Mouse (Mus musculus): Measurements from ENCODE around the gene Cdpf1. TPM values are rescaled to one million over a fixed set of nuclear protein-coding genes. Genes with fewer than 3 reads are reported as not detected.

Gene Cdpf1
- polyA plus RNA-seq, 1 experiment from 2014 or later = 33.8 TPM

GRCm38 (mm10) chr15:85832599-85832998 is 21.1 kb upstream of the Cdpf1 start:
- peaks cover 7% of the 10 kb centered on the region for H3K4me1 ChIP-seq (replicated peaks; ENCODE audit: control insufficient read depth, insufficient read depth, low read length)
- H3K27me3 ChIP-seq (ENCODE audit: control insufficient read depth, insufficient read depth, low read depth, low read length) = no peaks in the 10 kb centered on the region
- H3K36me3 ChIP-seq (ENCODE audit: control insufficient read depth, insufficient read depth, low read length) = no peaks in the 10 kb centered on the region
- no peak for ATAC-seq (ENCODE audit: low read depth)
- peak overlapping the region; percentile 68 for H3K4me3 ChIP-seq (ENCODE audit: low read length)
- 46% methylated on average over 8 of the region's 8 CpGs for WGBS
- H3K4me2 ChIP-seq (ENCODE audit: low read depth, low read length) = peak overlapping the region; percentile 83
- no peak overlapping the region for H3K27ac ChIP-seq (ENCODE audit: low read length)
- H3K9ac ChIP-seq (ENCODE audit: low read length) = peak overlapping the region; percentile 74
- H3K9me3 ChIP-seq (ENCODE audit: control insufficient read depth, low read length) = no peaks in the 10 kb centered on the region

GRCm38 (mm10) chr15:85831954-85832590 is 20.6 kb upstream of the Cdpf1 start, which contains the start of gene Ttc38:
Ttc38 (plus strand) TSS chr15:85832306.
- Histone ChIP-seq H3K27ac (ENCODE audit: low read length) (no peak within 1 kb of the TSS), H3K4me2 (ENCODE audit: low read depth, low read length) (peak within 1 kb of the TSS; percentile 83), H3K4me3 (ENCODE audit: low read length) (peak within 1 kb of the TSS; percentile 68), H3K9me3 (ENCODE audit: control insufficient read depth, low read length) (no peaks in the 10 kb centered on the region), H3K4me1 (replicated peaks; ENCODE audit: control insufficient read depth, insufficient read depth, low read length) (peaks cover 7% of the 10 kb centered on the region), H3K36me3 (ENCODE audit: control insufficient read depth, insufficient read depth, low read length) (no peaks in the 10 kb centered on the region), H3K9ac (ENCODE audit: low read length) (peak within 1 kb of the TSS; percentile 74), H3K27me3 (ENCODE audit: control insufficient read depth, insufficient read depth, low read depth, low read length) (no peaks in the 10 kb centered on the region)
- 2% methylated on average over 27 of the region's 27 CpGs for WGBS
- ATAC-seq (ENCODE audit: low read depth) = peak; percentile 91

- no peak overlapping the region for H3K4me3 ChIP-seq (ENCODE audit: low read length)
- H3K27me3 ChIP-seq (ENCODE audit: control insufficient read depth, insufficient read depth, low read depth, low read length) = no peaks in the 10 kb centered on the region
- ATAC-seq (ENCODE audit: low read depth) = no peak
- H3K36me3 ChIP-seq (ENCODE audit: control insufficient read depth, insufficient read depth, low read length) = no peaks in the 10 kb centered on the region
- H3K9me3 ChIP-seq (ENCODE audit: control insufficient read depth, low read length) = no peaks in the 10 kb centered on the region
- H3K4me1 ChIP-seq (replicated peaks; ENCODE audit: control insufficient read depth, insufficient read depth, low read length) = peaks cover 7% of the 10 kb centered on the region
- no peak overlapping the region for H3K9ac ChIP-seq (ENCODE audit: low read length)
- WGBS = 73% methylated on average over 5 of the region's 5 CpGs
- H3K4me2 ChIP-seq (ENCODE audit: low read depth, low read length) = no peak overlapping the region
- H3K27ac ChIP-seq (ENCODE audit: low read length) = no peak overlapping the region
These were observed 18.0 kb upstream of the Cdpf1 start for GRCm38 (mm10) chr15:85829470-85829869.

GRCm38 (mm10) chr15:85828071-85828470 is 16.6 kb upstream of the Cdpf1 start:
- no peaks in the 10 kb centered on the region for H3K27me3 ChIP-seq (ENCODE audit: control insufficient read depth, insufficient read depth, low read depth, low read length)
- peaks cover 7% of the 10 kb centered on the region for H3K4me1 ChIP-seq (replicated peaks; ENCODE audit: control insufficient read depth, insufficient read depth, low read length)
- no peak overlapping the region for H3K27ac ChIP-seq (ENCODE audit: low read length)
- H3K4me3 ChIP-seq (ENCODE audit: low read length) = no peak overlapping the region
- ATAC-seq (ENCODE audit: low read depth) = no peak
- H3K9ac ChIP-seq (ENCODE audit: low read length) = no peak overlapping the region
- no peak overlapping the region for H3K4me2 ChIP-seq (ENCODE audit: low read depth, low read length)
- 51% methylated on average over 4 of the region's 4 CpGs for WGBS
- H3K36me3 ChIP-seq (ENCODE audit: control insufficient read depth, insufficient read depth, low read length) = no peaks in the 10 kb centered on the region
- H3K9me3 ChIP-seq (ENCODE audit: control insufficient read depth, low read length) = no peaks in the 10 kb centered on the region

- Histone ChIP-seq H3K27me3 (ENCODE audit: control insufficient read depth, insufficient read depth, low read depth, low read length) (no peaks in the 10 kb centered on the region), H3K9ac (ENCODE audit: low read length) (no peak overlapping the region), H3K36me3 (ENCODE audit: control insufficient read depth, insufficient read depth, low read length) (no peaks in the 10 kb centered on the region), H3K9me3 (ENCODE audit: control insufficient read depth, low read length) (no peaks in the 10 kb centered on the region), H3K4me2 (ENCODE audit: low read depth, low read length) (no peak overlapping the region), H3K4me3 (ENCODE audit: low read length) (no peak overlapping the region), H3K27ac (ENCODE audit: low read length) (no peak overlapping the region), H3K4me1 (replicated peaks; ENCODE audit: control insufficient read depth, insufficient read depth, low read length) (peaks cover 6% of the 10 kb centered on the region)
- ATAC-seq (ENCODE audit: low read depth) = no peak
- WGBS = 31% methylated on average over 5 of the region's 5 CpGs
These were observed 15.2 kb upstream of the Cdpf1 start for GRCm38 (mm10) chr15:85826676-85827075.

- WGBS = 13% methylated on average over 4 of the region's 4 CpGs
- no peaks in the 10 kb centered on the region for H3K36me3 ChIP-seq (ENCODE audit: control insufficient read depth, insufficient read depth, low read length)
- H3K27ac ChIP-seq (ENCODE audit: low read length) = no peak overlapping the region
- H3K4me2 ChIP-seq (ENCODE audit: low read depth, low read length) = peak overlapping the region; percentile 91
- peak; percentile 47 for ATAC-seq (ENCODE audit: low read depth)
- H3K4me3 ChIP-seq (ENCODE audit: low read length) = peak overlapping the region; percentile 54
- H3K9me3 ChIP-seq (ENCODE audit: control insufficient read depth, low read length) = peaks cover 7% of the 10 kb centered on the region
- peak overlapping the region; percentile 74 for H3K9ac ChIP-seq (ENCODE audit: low read length)
- H3K27me3 ChIP-seq (ENCODE audit: control insufficient read depth, insufficient read depth, low read depth, low read length) = no peaks in the 10 kb centered on the region; the same call in 1 of the 2 replicates
- H3K4me1 ChIP-seq (replicated peaks; ENCODE audit: control insufficient read depth, insufficient read depth, low read length) = peaks cover 6% of the 10 kb centered on the region; the same call in 1 of the 2 replicates
These were observed 10.5 kb upstream of the Cdpf1 start for GRCm38 (mm10) chr15:85822011-85822359.

- Histone ChIP-seq H3K27ac (ENCODE audit: low read length) (no peak within 1 kb of the TSS), H3K4me1 (replicated peaks; ENCODE audit: control insufficient read depth, insufficient read depth, low read length) (peaks cover 6% of the 10 kb centered on the region; the same call in 1 of the 2 replicates)
- ATAC-seq (ENCODE audit: low read depth) = peak; percentile 81
These were observed 9.9 kb upstream of the Cdpf1 start, which contains the start of gene Pkdrej for GRCm38 (mm10) chr15:85821203-85822010. Pkdrej (minus strand) TSS chr15:85821734.

GRCm38 (mm10) chr15:85813428-85813827 is 1.9 kb upstream of the Cdpf1 start:
- 45% methylated on average over 10 of the region's 10 CpGs for WGBS
- Histone ChIP-seq H3K4me2 (ENCODE audit: low read depth, low read length) (no peak overlapping the region), H3K9me3 (ENCODE audit: control insufficient read depth, low read length) (peaks cover 6% of the 10 kb centered on the region), H3K27ac (ENCODE audit: low read length) (no peak overlapping the region), H3K9ac (ENCODE audit: low read length) (no peak overlapping the region), H3K4me1 (replicated peaks; ENCODE audit: control insufficient read depth, insufficient read depth, low read length) (peaks cover 15% of the 10 kb centered on the region), H3K4me3 (ENCODE audit: low read length) (no peak overlapping the region), H3K27me3 (ENCODE audit: control insufficient read depth, insufficient read depth, low read depth, low read length) (no peaks in the 10 kb centered on the region; the same call in 1 of the 2 replicates), H3K36me3 (ENCODE audit: control insufficient read depth, insufficient read depth, low read length) (no peaks in the 10 kb centered on the region)
- no peak for ATAC-seq (ENCODE audit: low read depth)

More at GRCm38 (mm10) chr15:85821203-85822010, 9.9 kb upstream of the Cdpf1 start, which contains the start of gene Pkdrej:
- H3K36me3 ChIP-seq (ENCODE audit: control insufficient read depth, insufficient read depth, low read length) = no peaks in the 10 kb centered on the region
- H3K9ac ChIP-seq (ENCODE audit: low read length) = peak within 1 kb of the TSS; percentile 74
- 2% methylated on average over 53 of the region's 65 CpGs for WGBS
- H3K4me3 ChIP-seq (ENCODE audit: low read length) = peak within 1 kb of the TSS; percentile 54
- H3K4me2 ChIP-seq (ENCODE audit: low read depth, low read length) = peak within 1 kb of the TSS; percentile 91
- peaks cover 9% of the 10 kb centered on the region for H3K9me3 ChIP-seq (ENCODE audit: control insufficient read depth, low read length)
- H3K27me3 ChIP-seq (ENCODE audit: control insufficient read depth, insufficient read depth, low read depth, low read length) = no peaks in the 10 kb centered on the region; the same call in 1 of the 2 replicates
